Mouse (Mus musculus) thymus, adult 18-20 months (tissue): Measurements from ENCODE around the gene B3gnt8.

Source experiments
- DNase-seq, 2 experiments: peaks; one replicate each; pipeline ENCODE4 v3.0.0; 2022; ENCODE audit warnings: mixed read lengths in 2 of 2

Gene B3gnt8

GRCm38 (mm10) chr7:25626509-25627430, at the start of gene B3gnt8:
TSS of gene B3gnt8 (plus strand) at chr7:25626654.
- DNase-seq, result peak; percentile 56 to 71

GRCm38 (mm10) chr7:25576793-25577437, 49.5 kb upstream of the B3gnt8 start:
- peak; percentile 19 to 41 for DNase-seq

DNA sequence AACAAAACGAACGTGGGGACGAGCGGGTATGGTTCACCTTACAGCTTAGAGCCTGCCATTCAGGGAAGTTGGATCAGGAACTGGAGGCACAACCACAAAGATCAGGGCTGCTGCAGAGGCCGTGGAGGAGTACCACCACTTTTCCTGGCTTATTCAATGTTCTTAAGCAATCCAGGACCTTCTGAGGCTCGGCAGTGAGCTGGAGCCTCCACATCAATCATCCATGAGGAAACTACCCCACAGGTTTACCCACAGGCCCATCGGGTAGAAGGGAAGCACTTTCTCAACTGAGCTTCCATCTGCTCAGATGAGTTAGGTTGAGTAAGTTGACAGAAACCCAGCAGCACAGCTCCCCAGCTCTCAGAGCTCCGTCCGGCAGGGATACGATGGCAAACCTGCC, 47.0 kb upstream of the B3gnt8 start:
- no peak for DNase-seq

- no peak for DNase-seq
Observed at GRCm38 (mm10) chr7:25582301-25582810, 44.1 kb upstream of the B3gnt8 start.

GRCm38 (mm10) chr7:25584651-25585050, 41.8 kb upstream of the B3gnt8 start:
- DNase-seq, result no peak

- no peak for DNase-seq
Observed at GRCm38 (mm10) chr7:25585351-25586204, 40.9 kb upstream of the B3gnt8 start.

DNA sequence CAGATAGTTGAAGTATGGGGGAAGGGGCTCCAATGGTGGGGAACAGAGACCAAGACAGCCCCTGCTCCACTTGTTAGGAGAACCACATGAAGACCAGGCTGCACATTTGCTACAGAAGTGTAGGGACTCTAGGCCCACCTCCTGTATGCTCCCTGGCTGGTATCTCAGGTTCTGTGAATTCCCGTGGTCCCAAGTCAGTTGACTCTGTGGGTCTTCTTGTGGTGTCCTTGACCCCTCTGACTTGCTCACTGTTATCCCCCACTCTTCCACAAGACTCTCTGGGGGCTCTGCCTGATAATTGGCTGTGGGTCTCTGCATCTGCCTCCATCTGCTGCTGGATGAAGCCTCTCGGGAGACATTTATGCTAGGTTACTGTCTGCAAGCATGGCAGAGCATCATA, 35.2 kb upstream of the B3gnt8 start:
- no peak for DNase-seq

GRCm38 (mm10) chr7:25593859-25594258, 32.6 kb upstream of the B3gnt8 start:
- DNase-seq, result no peak

- peak in 1 of 2 experiments; percentile 54 for DNase-seq
Observed at GRCm38 (mm10) chr7:25599663-25600062, 26.8 kb upstream of the B3gnt8 start.

GRCm38 (mm10) chr7:25600666-25601065, 25.8 kb upstream of the B3gnt8 start:
- DNase-seq, result no peak

DNA sequence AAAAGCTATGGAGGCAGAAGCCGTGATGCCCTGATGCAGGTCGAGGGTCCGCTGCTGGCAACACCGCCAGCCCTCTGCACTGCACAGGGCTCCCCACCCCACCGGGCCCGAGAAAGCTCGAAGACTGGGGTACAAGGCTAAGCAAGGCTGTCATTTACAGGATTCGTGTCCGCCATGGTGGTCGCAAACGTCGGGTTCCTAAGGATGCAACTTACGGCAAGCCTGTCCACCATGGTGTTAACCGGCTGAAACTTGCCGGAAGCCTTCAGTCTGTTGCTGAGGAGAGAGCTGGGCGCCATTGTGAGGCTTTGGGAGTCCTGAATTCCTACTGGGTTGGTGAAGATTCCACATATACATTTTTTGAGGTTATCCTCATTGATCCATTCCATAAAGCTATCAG, 25.1 kb upstream of the B3gnt8 start:
- no peak for DNase-seq

GRCm38 (mm10) chr7:25606625-25607063, 19.8 kb upstream of the B3gnt8 start:
- no peak for DNase-seq

- no peak for DNase-seq
Observed at GRCm38 (mm10) chr7:25607196-25607595, 19.3 kb upstream of the B3gnt8 start.

DNA sequence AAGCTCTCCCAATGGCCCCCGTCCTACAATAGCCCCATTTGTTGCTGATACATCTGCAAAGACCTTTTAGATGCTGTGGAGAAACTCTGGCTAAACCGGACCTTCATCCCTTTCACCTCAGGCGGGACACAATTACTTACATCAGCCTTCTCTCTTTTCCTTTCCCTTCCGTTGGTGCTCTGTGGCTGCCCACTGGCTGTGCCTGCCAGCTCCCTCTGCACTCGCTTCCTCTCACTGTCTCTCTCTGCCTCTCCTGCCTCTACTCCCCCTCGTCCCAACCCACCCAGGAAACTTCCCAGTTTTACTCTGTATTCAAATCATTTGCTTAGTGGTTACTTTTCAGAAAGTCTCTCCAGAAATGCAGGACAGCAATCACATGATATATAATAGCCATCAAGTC, 16.4 kb upstream of the B3gnt8 start:
- DNase-seq, result no peak

- no peak for DNase-seq
Observed at GRCm38 (mm10) chr7:25611501-25611900, 15.0 kb upstream of the B3gnt8 start.

GRCm38 (mm10) chr7:25614086-25614485, 12.4 kb upstream of the B3gnt8 start:
- DNase-seq, result no peak

DNA sequence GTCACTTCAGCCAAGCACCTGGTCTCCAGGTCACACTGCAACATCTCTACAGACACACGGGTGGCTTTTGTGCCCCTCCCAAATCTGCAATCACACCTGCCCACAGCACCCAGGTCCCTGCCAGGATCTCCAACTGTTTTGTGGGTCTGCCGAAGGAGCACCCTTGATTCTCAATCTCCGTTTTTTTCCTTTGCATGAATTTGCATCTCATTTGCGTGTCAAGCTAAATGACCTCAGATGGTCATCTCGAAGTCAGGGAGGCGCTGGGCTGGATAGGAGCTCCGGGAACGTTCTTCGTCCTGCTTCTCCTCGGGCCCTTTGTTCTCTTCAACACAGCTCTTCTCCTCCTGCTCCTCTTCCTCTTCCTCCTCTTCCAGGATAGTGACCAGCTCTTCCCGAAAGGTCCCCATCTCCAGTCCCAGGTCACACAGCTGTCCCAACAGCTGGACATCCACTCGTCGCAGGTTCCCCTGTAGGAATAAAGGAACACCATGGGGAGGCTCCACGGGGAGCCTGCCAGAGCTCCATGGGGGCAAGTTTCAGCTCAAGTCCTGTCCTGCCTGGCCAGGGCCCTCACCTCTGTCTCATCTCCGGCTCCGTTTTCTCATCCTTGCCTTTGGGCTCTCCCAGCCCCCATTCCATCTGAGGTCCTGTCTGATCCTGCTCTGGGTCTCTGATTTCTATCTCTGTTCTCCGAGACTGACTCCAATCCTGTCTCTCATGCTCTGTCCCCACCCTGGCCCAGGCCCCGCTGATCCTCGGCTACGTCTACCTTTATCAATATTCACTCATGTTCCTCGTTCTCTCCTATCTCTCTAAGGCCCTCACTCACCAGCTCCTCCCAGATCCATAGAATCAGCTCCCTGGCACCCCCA, 11.4 kb upstream of the B3gnt8 start:
- no peak for DNase-seq

GRCm38 (mm10) chr7:25615706-25616011, 10.8 kb upstream of the B3gnt8 start, which contains the start of gene Erich4:
TSS of gene Erich4 (minus strand) at chr7:25615892.
- DNase-seq, result no peak

DNA sequence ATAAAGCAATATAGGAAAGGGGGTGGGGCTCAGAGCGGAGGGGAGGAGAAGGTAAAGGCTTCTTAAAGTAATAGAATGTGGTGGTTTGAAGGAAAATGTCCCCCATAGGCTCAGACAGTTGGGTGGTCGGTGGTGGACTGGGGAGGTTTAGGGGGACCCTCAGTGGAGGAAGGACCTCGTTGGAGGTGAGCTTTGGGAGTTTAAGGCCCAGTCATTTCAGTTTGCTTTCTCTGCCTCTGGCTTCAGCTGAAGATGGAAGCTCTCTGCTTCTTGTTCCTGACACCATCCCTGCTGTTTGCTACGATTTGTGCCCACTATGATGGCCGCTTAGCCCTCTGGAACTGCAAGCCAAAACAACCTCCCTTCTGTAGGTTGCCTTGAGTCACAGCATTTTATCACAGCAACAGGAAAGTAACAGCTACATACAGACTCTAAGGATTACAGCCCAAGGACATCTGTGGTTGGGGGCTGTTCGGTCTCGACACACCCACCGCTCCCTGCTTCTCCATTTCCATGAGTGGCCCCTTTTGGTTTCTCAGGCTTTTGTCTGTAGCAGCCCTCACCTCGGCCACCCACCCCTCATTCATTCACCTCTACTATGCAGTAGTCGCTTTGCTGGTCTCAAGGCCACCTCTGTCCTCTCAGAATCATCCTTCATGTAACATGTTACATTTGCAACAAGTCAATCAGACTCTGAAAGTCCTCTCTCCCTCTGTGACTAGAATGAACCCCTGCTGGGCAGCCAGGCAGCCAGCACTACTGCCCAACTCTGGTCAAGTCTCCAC, 8.9 kb upstream of the B3gnt8 start:
- DNase-seq, result no peak

DNA sequence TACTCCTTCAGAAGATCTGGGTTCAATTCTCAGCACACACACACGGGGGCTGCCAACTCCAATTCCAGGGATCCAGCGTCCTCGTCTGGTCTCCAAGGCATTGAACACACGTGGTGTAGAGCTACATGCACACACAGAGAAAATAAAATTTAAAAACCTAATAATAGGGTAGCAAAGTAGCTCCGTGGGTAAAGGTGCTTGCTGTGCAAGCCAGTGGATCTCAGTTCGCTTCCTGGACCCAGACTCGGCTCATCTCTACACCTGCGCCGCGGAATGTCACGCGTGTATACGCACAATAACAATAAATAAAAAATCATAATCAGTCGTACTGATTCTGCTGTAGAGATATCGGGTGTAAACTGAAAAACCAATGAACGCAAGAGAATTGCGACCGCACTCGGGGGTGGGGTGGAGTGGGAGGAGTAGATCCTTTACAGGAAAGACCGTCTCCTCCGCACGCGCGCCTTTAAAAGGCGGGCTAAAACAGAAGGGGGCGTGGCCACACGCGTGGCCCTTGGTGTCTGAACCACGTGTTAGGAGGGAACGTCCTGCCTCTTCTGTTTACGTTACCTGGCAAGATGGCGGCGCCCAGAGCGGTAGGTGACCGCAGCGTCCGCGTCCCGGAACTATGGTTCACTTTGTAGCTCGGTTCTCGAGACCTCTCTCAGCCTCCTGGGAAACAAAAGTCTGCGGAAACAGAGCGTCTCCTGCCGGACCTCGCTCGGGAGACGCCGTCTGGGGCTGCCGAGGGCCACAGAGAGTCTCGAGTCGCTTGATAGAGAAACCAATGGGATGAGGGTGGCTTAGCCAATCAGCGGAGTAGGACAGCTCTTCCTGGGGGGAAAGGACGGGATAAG, 7.4 kb upstream of the B3gnt8 start, which contains the start of gene Dmac2:
Dmac2 (plus strand) TSS at position 550 of the 857 bp plus-strand sequence.
- peak; percentile 91 to 96 for DNase-seq
